Mouse (Mus musculus): ENCODE data around the gene Metrn.

GRCm38 (mm10) chr17:25786280-25786679 is 10.7 kb downstream of the Metrn start, which contains the start of gene Ccdc78:
- no peak for TF ChIP-seq CTCF (IDR thresholded peaks at IDR 0.05; ENCODE audit: low read depth)
- TF ChIP-seq EP300 (IDR thresholded peaks at IDR 0.05; ENCODE audit: low read depth): no peak
